Comparison of ENCODE assay signal across 25 mouse cellular contexts in genomic region chr4:124368831-124369230, GRCm38 (mm10).
"Had no signal": no experiment of that assay in that cellular context is flagged by ENCODE, and none has a peak within 500 bp of the region (broad histone marks: within the 10 kb centered on the region; RNA-seq: fewer than 3 reads in every experiment).

No protein-coding gene starts in this region.

- H3K9me3 ChIP-seq: heart, embryonic 13.5 days; heart, embryonic 15.5 days; hindbrain, embryonic 10.5 days; hindbrain, embryonic 12.5 days; hindbrain, embryonic 13.5 days; hindbrain, embryonic 15.5 days; intestine, embryonic 15.5 days; kidney, embryonic 15.5 days had no signal

- H3K4me3 ChIP-seq: heart, embryonic 13.5 days; heart, embryonic 15.5 days; hindbrain, embryonic 10.5 days; hindbrain, embryonic 12.5 days; hindbrain, embryonic 13.5 days; hindbrain, embryonic 15.5 days; intestine, embryonic 15.5 days; kidney, embryonic 15.5 days; layer of hippocampus, adult 2 months; left cerebral cortex, adult 2 months had no signal

- H3K4me1 ChIP-seq: heart, embryonic 13.5 days; heart, embryonic 15.5 days; hindbrain, embryonic 10.5 days; hindbrain, embryonic 12.5 days; hindbrain, embryonic 13.5 days; hindbrain, embryonic 15.5 days; intestine, embryonic 15.5 days; kidney, embryonic 15.5 days had no signal

- H3K27me3 ChIP-seq: hindbrain, embryonic 15.5 days; intestine, embryonic 15.5 days had no signal

- H3K36me3 ChIP-seq: heart, embryonic 13.5 days; heart, embryonic 15.5 days; hindbrain, embryonic 10.5 days; hindbrain, embryonic 12.5 days; hindbrain, embryonic 13.5 days; hindbrain, embryonic 15.5 days; intestine, embryonic 15.5 days; kidney, embryonic 15.5 days had no signal

- DNase-seq: heart, postnatal 10 days; heart, postnatal 14 days; heart, postnatal 36 days; heart, postnatal 4 days; kidney, adult 11 months; kidney, adult 18-20 months; kidney, adult 2 months; kidney, adult 8-10 months; kidney, adult 9 months; kidney, postnatal 10 days; kidney, postnatal 14 days; kidney, postnatal 36 days; kidney, postnatal 4 days; layer of hippocampus, adult 9-11 months; layer of hippocampus, postnatal 36 days had no signal
